Mouse (Mus musculus) neural tube, embryonic 13.5 days (tissue): Measurements from ENCODE around the gene Sbf2. TPM values are rescaled to one million over a fixed set of nuclear protein-coding genes. Genes with fewer than 3 reads are reported as not detected.

Source experiments
- ATAC-seq: fragments of 200-750 bp; cut with Nextera tagmentation; 2 replicates; pipeline ENCODE4 v1.8.0; 2017; ENCODE audit warnings: low read depth, mild to moderate bottlenecking, moderate TSS enrichment, moderate library complexity
- H3K27ac ChIP-seq: fragments of 300-500 bp; sonication (generic); replicated peaks from 2 replicates; pipeline ENCODE4 v1.5.1; 2015; ENCODE audit warnings: moderate library complexity, mild to moderate bottlenecking, inconsistent platforms
- H3K27me3 ChIP-seq: fragments of 300-500 bp; sonication (generic); 2 replicates; pipeline ENCODE4 v1.6.1; 2015; ENCODE audit warnings: mild to moderate bottlenecking, inconsistent platforms
- H3K36me3 ChIP-seq: fragments of 300-500 bp; sonication (generic); 2 replicates; pipeline ENCODE4 v1.6.1; 2015; ENCODE audit warnings: mild to moderate bottlenecking, inconsistent platforms
- H3K4me1 ChIP-seq: fragments of 300-500 bp; sonication (generic); replicated peaks from 2 replicates; pipeline ENCODE4 v1.6.1; 2015; ENCODE audit warnings: inconsistent platforms
- H3K4me2 ChIP-seq: fragments of 300-500 bp; sonication (generic); 2 replicates; pipeline ENCODE4 v1.6.1; 2015; ENCODE audit warnings: inconsistent platforms, mild to moderate bottlenecking, moderate library complexity
- H3K4me3 ChIP-seq: fragments of 300-500 bp; sonication (generic); 2 replicates; pipeline ENCODE4 v1.5.1; 2015; ENCODE audit warnings: mild to moderate bottlenecking, inconsistent platforms
- H3K9ac ChIP-seq: fragments of 300-500 bp; sonication (generic); 2 replicates; pipeline ENCODE4 v1.6.1; 2015; ENCODE audit warnings: moderate library complexity, mild to moderate bottlenecking, inconsistent platforms
- H3K9me3 ChIP-seq: fragments of 300-500 bp; sonication (generic); 2 replicates; pipeline ENCODE4 v1.6.1; 2016; ENCODE audit warnings: inconsistent platforms
- WGBS: fragments of 180-500 bp; shearing (Covaris S2); methylation state at CpG from one replicate; pipeline ENCODE4 v1.1.7; 2015; 5-methylcytosine and 5-hydroxymethylcytosine counted together
- polyA plus RNA-seq: library from polyadenylated mRNA; unstranded; fragments of >200 nt; fragmentation: Nextera tagmentation; extraction: Ambion mirVana; gene quantifications from 2 replicates; pipeline ENCODE4 v1.2.1, GENCODE M21; 2015

Gene Sbf2
- polyA plus RNA-seq, result 47.4 and 48.5 TPM in 2 replicates

GRCm38 (mm10) chr7:110614133-110615063 is at the start of gene Sbf2:
TSS of gene Sbf2 (minus strand) at chr7:110614922.
- Histone ChIP-seq H3K9ac (peak within 1 kb of the TSS; percentile 96), H3K27ac (peak within 1 kb of the TSS; percentile 99), H3K4me2 (peak within 1 kb of the TSS; percentile 87), H3K36me3 (no peaks in the 10 kb centered on the region), H3K4me3 (peak within 1 kb of the TSS; percentile 90), H3K27me3 (peaks cover 12% of the 10 kb centered on the region), H3K4me1 (peaks cover 31% of the 10 kb centered on the region), H3K9me3 (no peaks in the 10 kb centered on the region)
- ATAC-seq, result peak; percentile 93
- 1% methylated on average over 92 of the region's 127 CpGs for WGBS

DNA sequence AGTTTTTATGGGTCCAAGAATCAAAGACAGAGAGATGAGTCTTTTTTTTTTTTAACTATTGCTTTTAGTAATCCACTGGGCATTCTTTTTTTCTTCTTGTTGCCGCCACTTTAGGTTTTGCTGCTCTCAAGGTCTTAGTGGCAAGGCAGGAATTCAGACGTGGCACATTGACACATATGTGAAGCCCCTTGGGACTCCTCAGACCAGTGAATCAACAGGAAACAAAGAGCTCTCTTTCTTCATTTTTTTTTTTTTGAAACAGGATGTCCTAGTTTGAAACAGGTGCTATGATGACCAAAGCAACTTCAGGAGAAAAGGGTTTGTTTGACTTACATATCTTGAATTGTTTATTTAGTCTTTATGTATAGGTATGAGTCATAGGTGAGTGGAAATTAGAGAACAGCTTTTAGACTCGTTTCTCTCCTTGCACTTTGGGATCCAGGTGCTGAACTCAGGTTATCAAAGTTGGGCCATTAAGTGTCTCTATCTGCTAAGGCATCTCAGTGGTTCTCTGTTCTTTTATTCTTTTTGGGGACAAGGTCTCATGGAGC is 43.7 kb upstream of the Sbf2 start:
- H3K9ac ChIP-seq, result no peak overlapping the region
- H3K4me1 ChIP-seq, result peaks cover 5% of the 10 kb centered on the region; the same call in 1 of the 2 replicates
- no peaks in the 10 kb centered on the region for H3K27me3 ChIP-seq
- H3K4me2 ChIP-seq, result no peak overlapping the region
- 68% methylated on average over 3 of the region's 3 CpGs for WGBS
- no peak overlapping the region for H3K4me3 ChIP-seq
- H3K36me3 ChIP-seq, result no peaks in the 10 kb centered on the region
- ATAC-seq, result no peak
- H3K9me3 ChIP-seq, result peaks cover 6% of the 10 kb centered on the region
- no peak overlapping the region for H3K27ac ChIP-seq

- no peaks in the 10 kb centered on the region for H3K9me3 ChIP-seq
- H3K4me2 ChIP-seq, result no peak overlapping the region
- H3K4me1 ChIP-seq, result peaks cover 5% of the 10 kb centered on the region; the same call in 1 of the 2 replicates
- 46% methylated on average over 6 of the region's 6 CpGs for WGBS
- no peaks in the 10 kb centered on the region for H3K27me3 ChIP-seq
- ATAC-seq, result no peak
- no peak overlapping the region for H3K9ac ChIP-seq
- no peak overlapping the region for H3K27ac ChIP-seq
- H3K36me3 ChIP-seq, result no peaks in the 10 kb centered on the region
- H3K4me3 ChIP-seq, result no peak overlapping the region
These were observed 41.2 kb upstream of the Sbf2 start for GRCm38 (mm10) chr7:110655966-110656365.

GRCm38 (mm10) chr7:110655230-110655629 is 40.5 kb upstream of the Sbf2 start:
- Histone ChIP-seq H3K27me3 (no peaks in the 10 kb centered on the region), H3K27ac (no peak overlapping the region), H3K9me3 (no peaks in the 10 kb centered on the region), H3K4me3 (no peak overlapping the region), H3K4me1 (peaks cover 5% of the 10 kb centered on the region; the same call in 1 of the 2 replicates), H3K4me2 (no peak overlapping the region), H3K36me3 (no peaks in the 10 kb centered on the region), H3K9ac (no peak overlapping the region)
- no peak for ATAC-seq
- 78% methylated on average over 3 of the region's 3 CpGs for WGBS

DNA sequence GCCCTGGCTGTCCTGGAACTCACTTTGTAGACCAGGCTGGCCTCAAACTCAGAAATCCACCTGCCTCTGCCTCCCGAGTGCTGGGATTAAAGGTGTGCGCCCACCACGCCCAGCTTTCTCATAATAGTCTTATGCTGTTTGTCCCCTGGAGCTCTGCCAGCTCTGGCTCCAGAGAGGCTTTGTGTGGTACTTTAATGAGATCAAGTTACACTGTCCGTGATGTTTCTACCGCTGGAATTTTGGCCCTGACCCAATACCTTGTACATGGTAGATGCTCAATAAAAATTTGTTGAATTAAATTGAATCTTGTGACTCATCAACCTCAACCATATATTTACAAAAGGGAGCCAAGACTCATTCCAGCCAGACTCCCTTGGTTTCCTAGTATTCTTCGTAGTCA is 36.4 kb upstream of the Sbf2 start:
- no peak overlapping the region for H3K27ac ChIP-seq
- no peak overlapping the region for H3K9ac ChIP-seq
- H3K4me3 ChIP-seq, result no peak overlapping the region
- no peaks in the 10 kb centered on the region for H3K9me3 ChIP-seq
- 76% methylated on average over 6 of the region's 6 CpGs for WGBS
- H3K4me2 ChIP-seq, result no peak overlapping the region
- peaks cover 5% of the 10 kb centered on the region; the same call in 1 of the 2 replicates for H3K4me1 ChIP-seq
- no peaks in the 10 kb centered on the region for H3K27me3 ChIP-seq
- ATAC-seq, result no peak
- H3K36me3 ChIP-seq, result no peaks in the 10 kb centered on the region

DNA sequence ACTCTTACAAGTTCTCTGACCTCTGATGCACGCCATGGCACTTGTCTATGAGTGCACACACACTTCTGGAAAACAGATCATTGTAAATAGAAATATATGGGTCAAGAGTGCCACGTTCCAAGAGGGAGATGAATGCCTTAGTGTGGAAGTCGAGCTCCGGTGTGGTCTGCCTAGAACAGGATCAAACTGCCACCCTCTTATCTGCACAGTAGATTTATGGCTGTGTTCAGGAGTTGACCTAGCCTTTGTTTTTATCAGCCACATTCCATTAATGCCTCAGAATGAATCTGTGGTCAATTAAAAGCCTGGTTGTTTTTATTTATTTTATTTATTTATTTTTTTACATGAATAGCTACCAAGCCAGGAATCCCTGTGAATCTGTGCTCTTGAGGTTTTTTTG is 35.8 kb upstream of the Sbf2 start:
- 68% methylated on average over 4 of the region's 4 CpGs for WGBS
- no peak for ATAC-seq

GRCm38 (mm10) chr7:110649133-110649987 is 34.6 kb upstream of the Sbf2 start:
- WGBS, result 90% methylated on average over 6 of the region's 6 CpGs
- Histone ChIP-seq H3K4me3 (no peak overlapping the region), H3K27me3 (0 out of 2 replicates have a peak, but pooled peaks cover 4% of the 10 kb centered on the region), H3K9ac (no peak overlapping the region), H3K9me3 (no peaks in the 10 kb centered on the region), H3K27ac (no peak overlapping the region), H3K4me2 (no peak overlapping the region), H3K4me1 (peaks cover 5% of the 10 kb centered on the region; the same call in 1 of the 2 replicates), H3K36me3 (no peaks in the 10 kb centered on the region)
- no peak for ATAC-seq

More for the DNA sequence above, 35.8 kb upstream of the Sbf2 start:
- H3K36me3 ChIP-seq, result no peaks in the 10 kb centered on the region
- no peaks in the 10 kb centered on the region for H3K27me3 ChIP-seq
- H3K4me2 ChIP-seq, result no peak overlapping the region
- H3K9me3 ChIP-seq, result no peaks in the 10 kb centered on the region
- H3K27ac ChIP-seq, result no peak overlapping the region
- peaks cover 5% of the 10 kb centered on the region; the same call in 1 of the 2 replicates for H3K4me1 ChIP-seq
- no peak overlapping the region for H3K4me3 ChIP-seq
- H3K9ac ChIP-seq, result no peak overlapping the region

DNA sequence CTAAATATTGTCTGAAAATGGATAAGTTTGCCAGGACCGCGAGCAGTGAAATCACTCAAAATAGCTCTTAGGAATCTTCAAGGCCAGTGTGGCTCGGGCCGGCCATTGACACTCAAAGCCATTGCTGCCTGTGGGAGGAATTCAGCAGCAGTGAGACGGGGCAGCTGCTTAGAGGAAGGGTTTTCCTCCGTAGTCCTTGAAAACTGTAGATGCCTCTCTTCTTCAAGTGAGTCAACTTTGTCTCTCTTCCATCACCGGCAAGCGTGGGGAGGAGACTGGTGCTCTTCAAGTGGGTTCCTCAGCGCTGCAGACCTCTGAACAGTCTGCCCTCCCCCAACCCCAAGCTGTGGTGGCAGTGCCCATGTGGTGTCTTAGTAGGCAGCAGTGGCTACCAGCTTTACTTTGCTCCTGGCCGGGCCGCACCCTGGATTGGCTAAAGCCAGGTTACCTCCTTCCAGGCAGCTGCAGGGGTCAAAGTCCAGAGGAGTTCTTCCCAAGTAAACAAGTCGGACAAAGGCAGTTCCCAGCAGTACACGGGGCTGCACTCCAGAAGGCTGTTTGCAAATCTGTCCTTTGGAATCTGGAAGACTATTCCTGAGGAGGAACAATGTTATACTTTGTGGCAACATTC is 33.8 kb upstream of the Sbf2 start:
- Histone ChIP-seq H3K27ac (no peak overlapping the region), H3K36me3 (no peaks in the 10 kb centered on the region), H3K4me3 (no peak overlapping the region), H3K9me3 (no peaks in the 10 kb centered on the region), H3K4me1 (peaks cover 1% of the 10 kb centered on the region; the same call in 1 of the 2 replicates), H3K27me3 (0 out of 2 replicates have a peak, but pooled peaks cover 4% of the 10 kb centered on the region), H3K4me2 (no peak overlapping the region), H3K9ac (no peak overlapping the region)
- no peak for ATAC-seq
- WGBS, result 88% methylated on average over 13 of the region's 13 CpGs

DNA sequence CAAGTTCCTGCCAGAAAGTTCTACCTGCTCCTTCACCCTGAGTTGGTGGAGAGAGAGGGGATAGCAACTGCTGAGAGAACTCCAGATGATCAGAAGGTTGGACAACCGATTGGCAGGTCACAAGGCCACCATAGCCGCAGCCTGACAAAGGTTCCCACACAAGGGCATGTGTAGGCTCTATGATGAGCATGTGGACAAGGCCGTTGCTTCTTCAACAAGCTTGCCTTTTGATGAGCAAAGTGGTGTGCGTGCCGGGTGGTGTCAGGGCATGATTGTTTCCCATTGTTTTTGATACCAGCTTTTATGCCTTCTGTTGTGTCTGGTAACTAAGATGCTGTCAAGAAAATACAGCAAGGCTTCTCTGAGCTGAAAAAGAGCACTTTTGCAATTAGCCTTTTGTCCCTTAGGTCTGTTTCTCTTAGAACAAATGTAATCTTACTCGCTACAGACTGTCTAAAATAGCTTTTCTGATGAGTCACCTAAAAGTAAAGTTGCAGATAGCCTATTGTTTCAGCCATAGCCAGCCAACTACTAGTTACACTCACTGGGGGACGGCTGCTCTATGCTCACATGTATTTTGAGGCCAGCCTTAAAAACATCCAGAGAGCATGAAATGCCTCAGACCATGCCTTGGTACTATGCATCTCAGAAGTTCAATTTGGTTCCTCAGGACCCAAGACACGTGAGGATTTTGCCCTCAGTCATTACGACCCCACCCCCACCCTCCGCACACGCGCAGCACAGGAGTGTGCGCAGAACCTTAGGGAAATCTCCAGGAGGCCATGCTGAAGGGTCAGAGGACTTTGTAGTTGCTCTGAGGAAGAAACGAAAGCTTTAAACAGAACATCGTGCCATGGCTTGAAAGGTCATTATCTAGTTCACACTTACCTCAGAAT is 33.1 kb upstream of the Sbf2 start:
- WGBS, result 87% methylated on average over 15 of the region's 15 CpGs

GRCm38 (mm10) chr7:110646611-110647407 is 32.1 kb upstream of the Sbf2 start:
- no peak for ATAC-seq
- no peak overlapping the region for H3K4me2 ChIP-seq
- 91% methylated on average over 8 of the region's 8 CpGs for WGBS
- 0 out of 2 replicates have a peak, but pooled peaks cover 4% of the 10 kb centered on the region for H3K27me3 ChIP-seq
- H3K9ac ChIP-seq, result no peak overlapping the region
- no peak overlapping the region for H3K27ac ChIP-seq
- no peak overlapping the region for H3K4me3 ChIP-seq
- H3K4me1 ChIP-seq, result no peaks in the 10 kb centered on the region
- no peaks in the 10 kb centered on the region for H3K9me3 ChIP-seq
- no peaks in the 10 kb centered on the region for H3K36me3 ChIP-seq

More for the DNA sequence above, 33.1 kb upstream of the Sbf2 start:
- no peak overlapping the region for H3K9ac ChIP-seq
- H3K4me3 ChIP-seq, result no peak overlapping the region
- no peak overlapping the region for H3K27ac ChIP-seq
- no peak overlapping the region for H3K4me2 ChIP-seq
- no peaks in the 10 kb centered on the region for H3K4me1 ChIP-seq
- no peak for ATAC-seq
- H3K36me3 ChIP-seq, result no peaks in the 10 kb centered on the region
- H3K27me3 ChIP-seq, result 0 out of 2 replicates have a peak, but pooled peaks cover 4% of the 10 kb centered on the region
- H3K9me3 ChIP-seq, result no peaks in the 10 kb centered on the region
